Mouse (Mus musculus): Measurements from ENCODE around the gene Iqgap2.

- TF ChIP-seq TAL1 (IDR thresholded peaks at IDR 0.05; ENCODE audit: low read length) (no peak), GATA1 (IDR thresholded peaks at IDR 0.05; ENCODE audit: low read length) (no peak)
Measured at GRCm38 (mm10) chr13:95712570-95713268, 179.0 kb downstream of the Iqgap2 start.
